Mouse (Mus musculus): ENCODE results near the gene 1700057G04Rik.

The 1700057G04Rik gene

DNA sequence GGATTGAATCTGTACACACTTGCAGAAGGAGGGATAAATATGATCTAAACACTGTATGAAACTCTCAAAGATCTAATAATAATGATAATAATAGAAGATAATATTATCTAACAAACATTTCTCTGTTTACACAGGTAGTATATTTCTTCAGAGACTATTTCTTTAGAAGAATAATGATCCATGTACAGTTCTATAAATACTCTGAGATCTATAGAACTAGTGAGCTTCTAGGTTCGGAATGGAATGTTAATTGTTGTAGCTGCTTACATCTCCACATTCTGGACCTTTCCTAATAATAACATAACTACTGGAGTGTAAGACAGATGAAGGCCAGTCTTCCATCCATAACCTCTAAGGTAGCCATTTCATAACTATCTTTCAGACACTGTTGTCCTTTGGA is at the start of gene 1700057G04Rik:
TSS of gene 1700057G04Rik (plus strand) at position 301 of the 400 bp plus-strand sequence.
- no peak for DNase-seq (ENCODE audit: extremely low spot score, low spot score)

DNA sequence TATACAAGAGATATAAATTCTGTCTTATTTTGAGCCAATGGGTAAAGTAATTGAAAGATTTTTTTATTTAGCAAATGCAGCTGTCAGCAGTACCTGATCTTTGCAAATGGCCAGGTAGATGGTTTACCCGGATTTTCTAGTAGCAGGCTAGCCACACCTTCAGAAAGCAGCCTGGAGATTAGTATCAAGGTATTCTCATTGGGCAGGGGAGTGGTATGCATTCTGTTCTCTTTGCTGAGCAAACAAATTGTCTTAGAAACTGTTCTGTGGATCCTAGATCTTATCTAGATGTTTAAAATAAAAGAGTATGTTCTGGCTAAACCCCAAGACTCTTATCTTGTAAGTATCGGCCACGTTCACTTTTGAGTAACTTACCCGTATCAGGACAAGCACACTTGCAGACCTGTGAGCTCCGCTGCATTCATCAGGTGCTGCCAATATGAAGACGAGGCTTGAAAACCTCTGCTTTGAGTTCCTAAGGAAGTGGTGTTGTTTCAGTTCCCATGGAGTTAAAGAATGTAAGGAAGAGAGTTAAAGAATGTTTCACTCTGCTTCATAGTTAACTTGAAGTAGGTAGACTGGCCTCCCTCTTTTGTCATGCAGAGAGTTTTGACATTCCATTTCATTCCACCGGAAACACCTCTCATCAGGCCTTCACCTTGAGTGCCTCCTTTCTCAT is 48.6 kb upstream of the 1700057G04Rik start:
- DNase-seq (ENCODE audit: extremely low spot score, low spot score), result no peak

GRCm38 (mm10) chr9:92265719-92266118 is 43.5 kb upstream of the 1700057G04Rik start:
- DNase-seq (ENCODE audit: extremely low spot score, low spot score), result no peak

GRCm38 (mm10) chr9:92266558-92267171 is 42.5 kb upstream of the 1700057G04Rik start:
- no peak for DNase-seq (ENCODE audit: extremely low spot score, low spot score)

GRCm38 (mm10) chr9:92267732-92268131 is 41.4 kb upstream of the 1700057G04Rik start:
- DNase-seq (ENCODE audit: extremely low spot score, low spot score), result no peak

GRCm38 (mm10) chr9:92269829-92270404 is 39.3 kb upstream of the 1700057G04Rik start:
- DNase-seq (ENCODE audit: extremely low spot score, low spot score), result no peak

GRCm38 (mm10) chr9:92270927-92271326 is 38.2 kb upstream of the 1700057G04Rik start:
- DNase-seq (ENCODE audit: extremely low spot score, low spot score), result no peak

DNA sequence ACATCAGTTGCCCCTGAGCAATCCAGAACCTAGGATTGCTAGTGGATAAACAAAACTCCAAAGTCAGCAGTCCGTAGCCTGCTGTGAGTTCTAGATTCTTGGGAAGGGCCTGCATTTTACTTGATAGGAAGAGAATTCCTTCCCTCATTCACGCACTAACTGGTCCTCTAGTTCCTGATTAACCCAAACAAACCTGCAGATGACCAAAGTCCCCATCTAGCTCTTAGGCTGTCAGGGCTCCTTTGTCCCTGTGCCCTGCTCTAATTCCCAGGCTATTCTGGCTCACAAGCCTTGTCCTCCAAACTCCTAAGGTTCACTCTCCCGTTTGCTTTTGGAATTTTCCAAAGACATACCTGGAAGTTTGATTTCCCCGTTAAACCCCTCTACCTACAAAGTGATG is 36.5 kb upstream of the 1700057G04Rik start:
- no peak for DNase-seq (ENCODE audit: extremely low spot score, low spot score)

DNA sequence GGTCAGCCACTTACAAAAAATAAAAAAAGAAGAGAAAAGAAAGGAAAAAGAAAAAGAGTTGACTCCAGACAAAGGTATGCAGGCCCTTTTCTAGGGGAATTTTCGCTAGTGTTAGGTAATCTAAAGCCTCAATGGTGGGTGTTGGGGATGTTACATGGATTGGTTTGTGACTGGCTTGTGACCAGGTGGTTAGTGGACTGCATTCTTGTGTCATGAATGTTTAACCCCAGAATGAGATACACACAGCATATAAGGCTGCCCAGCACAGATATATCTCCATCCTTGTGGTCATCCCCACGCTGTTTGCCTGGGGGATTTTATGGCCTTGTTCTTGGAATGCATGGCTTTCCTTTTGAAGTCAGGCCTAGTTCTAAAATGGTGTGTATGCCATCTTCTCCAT is 35.9 kb upstream of the 1700057G04Rik start:
- no peak for DNase-seq (ENCODE audit: extremely low spot score, low spot score)

DNA sequence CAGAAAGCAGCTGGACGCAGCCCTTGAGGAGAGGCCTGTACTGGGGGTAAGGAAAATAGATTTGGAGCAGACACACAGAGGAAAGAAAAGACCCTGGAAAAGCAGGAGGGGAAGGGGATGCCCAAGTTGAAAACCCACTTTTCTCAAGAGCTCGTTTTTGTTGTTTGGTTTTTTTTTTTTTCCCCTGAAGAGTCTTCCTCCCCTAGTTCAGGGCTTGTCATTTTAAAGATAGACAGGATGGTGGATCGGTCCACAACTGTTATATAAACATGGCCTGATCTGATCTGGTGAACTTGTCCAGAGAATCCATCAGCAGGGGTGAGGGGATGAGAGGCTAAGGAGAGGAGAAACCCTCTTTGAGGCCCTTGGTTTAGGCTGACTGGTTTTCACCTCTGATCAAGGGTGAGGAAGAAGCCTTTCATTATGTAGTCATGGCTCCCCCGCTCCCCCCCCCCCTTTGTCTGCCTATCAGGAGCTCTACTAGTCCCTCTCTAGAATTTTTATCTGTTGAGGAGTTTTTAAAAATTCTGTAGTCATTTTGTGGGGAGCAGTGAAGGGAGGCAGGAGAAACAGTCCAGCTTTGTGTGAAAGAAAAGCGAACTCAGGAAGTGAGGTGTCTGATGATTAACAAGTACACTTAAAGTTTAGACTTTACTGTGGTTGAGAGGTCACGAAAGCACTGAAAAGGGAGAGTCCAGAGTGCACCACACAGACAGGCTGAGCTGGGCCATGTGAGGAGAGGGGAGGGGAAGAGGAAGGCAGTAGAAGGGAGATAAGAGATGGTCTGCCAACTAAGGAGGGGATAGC is 35.0 kb upstream of the 1700057G04Rik start:
- DNase-seq (ENCODE audit: extremely low spot score, low spot score), result no peak

- DNase-seq (ENCODE audit: extremely low spot score, low spot score), result no peak
Measured at GRCm38 (mm10) chr9:92275486-92276207, 33.5 kb upstream of the 1700057G04Rik start, which contains the start of gene Plscr2. Gene Plscr2, plus strand, starts transcription at chr9:92275602.

- no peak for DNase-seq (ENCODE audit: extremely low spot score, low spot score)
Measured at GRCm38 (mm10) chr9:92276360-92276759, 32.8 kb upstream of the 1700057G04Rik start.

DNA sequence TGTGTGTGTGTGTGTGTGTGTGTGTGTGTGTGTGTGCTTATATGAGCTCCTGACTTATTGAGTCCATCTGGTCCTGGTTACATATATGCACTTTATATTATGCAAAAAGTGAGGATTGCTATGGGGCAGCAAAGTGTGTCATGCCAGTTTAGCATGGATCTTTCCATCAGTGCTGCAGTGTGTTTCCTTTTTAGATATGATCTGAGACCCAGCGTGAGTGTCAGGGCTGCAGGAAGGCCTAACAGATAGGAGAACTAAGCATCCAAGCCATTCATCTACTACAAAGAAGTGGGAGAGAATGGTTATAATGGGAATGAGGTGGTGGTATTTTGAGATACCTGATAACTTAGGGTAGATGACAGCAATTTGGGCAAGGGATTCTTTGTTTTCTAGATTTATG is 29.1 kb upstream of the 1700057G04Rik start:
- no peak for DNase-seq (ENCODE audit: extremely low spot score, low spot score)

DNA sequence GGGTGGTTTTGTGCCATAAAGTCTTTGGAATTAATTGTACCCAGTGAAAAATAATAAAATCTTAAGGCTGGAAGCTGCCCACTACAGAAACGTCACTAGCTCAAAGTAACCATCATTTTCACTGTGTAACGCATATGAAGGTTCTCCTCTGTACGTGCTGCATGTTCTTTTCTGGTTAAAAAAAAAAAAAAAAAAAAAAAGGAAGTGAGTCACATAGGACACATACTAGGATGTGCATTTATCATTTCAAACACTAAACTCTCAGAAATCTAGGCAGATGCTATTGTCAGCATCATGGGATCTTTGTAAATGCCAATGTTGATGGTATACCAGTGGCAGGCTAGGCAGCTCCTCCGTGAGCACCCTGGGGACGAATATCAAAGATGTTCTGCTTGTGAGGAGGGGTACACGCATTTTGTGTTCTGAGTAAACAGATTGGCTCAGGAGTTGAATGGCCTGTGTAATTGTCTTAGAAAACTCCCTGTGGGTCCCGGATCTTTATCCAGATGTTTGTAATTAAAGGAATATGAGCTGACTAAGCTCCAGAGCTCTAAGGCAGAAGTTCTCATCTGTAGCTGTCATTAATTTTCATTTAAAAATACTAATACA is 26.5 kb upstream of the 1700057G04Rik start:
- DNase-seq (ENCODE audit: extremely low spot score, low spot score), result no peak

DNA sequence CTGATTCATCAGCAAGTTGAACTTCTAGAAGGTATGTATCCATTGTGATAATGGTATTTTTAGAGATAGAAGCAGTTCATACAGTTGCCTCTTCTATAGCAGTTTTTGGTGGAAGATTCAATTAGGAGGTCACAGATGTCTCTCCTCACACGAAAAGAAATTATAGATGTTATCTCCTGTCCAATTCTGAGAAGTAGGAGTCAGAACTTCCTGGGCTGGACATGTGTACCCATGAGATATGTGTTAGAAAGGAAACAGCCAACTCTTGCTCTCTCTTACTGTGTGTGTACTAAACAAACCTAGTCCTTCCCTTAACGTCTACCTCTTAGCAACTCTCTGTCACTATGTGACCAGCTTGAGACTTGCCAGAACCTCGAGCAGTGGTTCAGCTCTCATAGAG is 19.5 kb upstream of the 1700057G04Rik start:
- no peak for DNase-seq (ENCODE audit: extremely low spot score, low spot score)

- DNase-seq (ENCODE audit: extremely low spot score, low spot score), result no peak
Measured at GRCm38 (mm10) chr9:92292169-92292568, 17.0 kb upstream of the 1700057G04Rik start.

- DNase-seq (ENCODE audit: extremely low spot score, low spot score), result no peak
Measured at GRCm38 (mm10) chr9:92292922-92293321, 16.3 kb upstream of the 1700057G04Rik start.

- no peak for DNase-seq (ENCODE audit: extremely low spot score, low spot score)
Measured at GRCm38 (mm10) chr9:92293560-92294548, 15.3 kb upstream of the 1700057G04Rik start.

- no peak for DNase-seq (ENCODE audit: extremely low spot score, low spot score)
Measured at GRCm38 (mm10) chr9:92298288-92298687, 10.9 kb upstream of the 1700057G04Rik start.

DNA sequence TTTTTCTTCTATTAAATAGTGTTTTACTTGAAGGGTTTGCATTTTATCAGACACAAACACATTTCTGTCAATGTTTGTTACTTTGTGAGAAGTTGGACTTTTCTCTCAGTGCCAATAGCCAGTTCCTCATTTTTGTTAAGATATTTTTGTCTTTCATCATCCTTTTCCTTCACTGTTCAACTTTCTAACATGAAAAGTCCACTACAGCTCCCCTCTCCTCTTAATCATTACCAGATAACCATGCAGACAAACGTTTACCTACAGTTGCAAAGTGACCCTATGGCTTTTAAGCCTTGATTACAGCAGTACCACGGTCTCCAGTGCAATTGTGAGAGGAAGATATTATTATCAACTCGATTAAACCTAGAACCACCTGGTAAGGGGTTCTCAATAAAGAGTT is 8.0 kb upstream of the 1700057G04Rik start:
- no peak for DNase-seq (ENCODE audit: extremely low spot score, low spot score)
